Mouse (Mus musculus) kidney, adult 2 months (tissue): ENCODE results near the gene Plekhm3.

ENCODE experiments used
- CTCF ChIP-seq: fragments of 200-500 bp; conservative IDR thresholded peaks from 2 replicates; pipeline ENCODE4 v1.5.1; 2011; ENCODE audit warnings: low read depth, mild to moderate bottlenecking, control low read depth, low read length, moderate library complexity, mixed read lengths; ENCODE audit not compliant: insufficient read depth, insufficient read length
- POLR2A ChIP-seq: fragments of 200-500 bp; IDR thresholded peaks from one replicate; pipeline ENCODE4 v1.6.1; 2011; ENCODE audit warnings: low read depth, low read length, control low read depth

GRCm38 (mm10) chr1:64813182-64813581 lies 143.4 kb downstream of the Plekhm3 start:
- TF ChIP-seq CTCF (no peak), POLR2A (no peak)
